Mouse (Mus musculus): ENCODE measurements around the gene Jak2. TPM values are rescaled to one million over a fixed set of nuclear protein-coding genes. Genes with fewer than 3 reads are reported as not detected.

The Jak2 gene
- 35.5 and 35.8 TPM in 2 replicates for polyA plus RNA-seq (2012; rRNA removed)

DNA sequence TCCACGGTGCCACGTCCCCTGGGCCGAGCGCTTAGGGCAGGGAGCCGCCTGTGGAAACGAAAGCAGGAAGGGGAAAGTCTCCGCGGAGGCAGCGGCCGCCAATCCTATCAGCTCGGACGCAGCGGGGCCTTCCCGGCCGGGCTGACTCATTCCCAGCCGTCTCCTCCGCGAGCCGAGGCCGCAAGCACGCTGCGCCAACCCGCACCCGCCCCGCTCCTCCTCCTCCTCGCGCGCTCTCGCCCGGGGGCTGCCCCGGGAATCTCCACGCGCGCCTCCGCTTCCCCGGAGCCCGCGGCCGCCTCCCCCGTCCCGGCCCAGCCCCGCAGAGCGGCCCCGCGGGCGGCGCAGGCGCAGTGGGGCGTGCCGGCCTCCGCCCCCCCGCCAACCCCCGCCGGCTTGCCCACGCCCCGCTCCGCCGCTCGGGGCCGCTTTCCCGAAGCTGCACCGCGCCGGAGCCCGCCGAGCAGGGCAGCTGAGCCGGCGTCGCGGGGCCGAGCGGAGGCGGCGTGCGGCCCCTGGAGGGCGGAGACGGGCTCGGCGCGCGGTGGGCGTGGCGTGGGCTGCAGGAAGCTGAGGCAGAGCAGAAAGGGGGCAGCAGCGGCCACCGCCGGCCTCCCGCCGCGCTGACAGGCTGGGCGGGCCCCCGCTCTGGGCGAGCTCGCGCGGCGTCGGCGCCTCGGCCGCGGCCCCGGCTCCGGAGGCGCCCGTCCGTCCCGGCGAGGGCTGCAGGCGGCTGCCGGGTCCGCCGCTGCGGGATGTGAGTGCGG is at the start of gene Jak2:
Gene Jak2, plus strand, starts transcription at position 638 of the 767 bp plus-strand sequence.
- DNase-seq (ENCODE audit: low spot score) = peak; percentile 92

DNA sequence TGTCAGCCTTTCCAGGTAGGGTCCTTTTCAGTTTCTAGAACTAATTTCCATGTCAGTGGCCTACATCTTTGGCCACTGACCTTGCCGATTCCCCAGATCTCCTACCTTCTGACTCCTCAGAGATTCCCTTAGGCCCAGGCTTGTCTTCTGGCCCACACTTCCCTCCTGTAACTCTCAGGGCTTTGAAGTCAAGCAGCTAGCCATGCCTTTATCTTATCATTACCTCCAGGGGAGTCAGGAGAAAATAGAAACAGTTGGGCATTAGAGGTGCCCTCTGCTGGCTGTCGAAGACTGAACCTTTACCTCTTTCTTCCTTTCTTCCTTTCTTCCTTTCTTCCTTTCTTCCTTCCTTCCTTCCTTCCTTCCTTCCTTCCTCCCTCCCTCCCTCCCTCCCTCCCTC is 48.3 kb upstream of the Jak2 start:
- no peak for DNase-seq (ENCODE audit: low spot score)

DNA sequence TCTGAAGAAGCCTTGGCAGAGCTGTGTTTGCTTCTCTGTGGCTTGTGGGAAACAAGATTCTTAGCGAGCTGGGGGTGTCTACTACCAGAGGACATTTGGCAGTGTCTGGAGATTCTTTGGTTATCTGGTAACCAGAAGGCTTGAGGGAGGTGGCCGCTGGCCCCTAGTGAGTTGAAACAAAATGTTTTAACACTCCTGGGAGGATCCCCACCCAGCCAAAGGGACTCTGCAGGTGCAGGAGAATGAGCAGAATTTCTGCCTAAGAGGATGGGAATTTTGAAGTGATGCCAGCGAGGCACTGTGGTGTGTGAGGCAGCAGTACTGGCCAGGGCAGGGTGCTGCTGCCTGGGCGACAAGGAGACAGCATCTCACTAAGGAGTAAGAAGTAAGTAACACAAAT is 47.0 kb upstream of the Jak2 start:
- DNase-seq (ENCODE audit: low spot score) = no peak

DNA sequence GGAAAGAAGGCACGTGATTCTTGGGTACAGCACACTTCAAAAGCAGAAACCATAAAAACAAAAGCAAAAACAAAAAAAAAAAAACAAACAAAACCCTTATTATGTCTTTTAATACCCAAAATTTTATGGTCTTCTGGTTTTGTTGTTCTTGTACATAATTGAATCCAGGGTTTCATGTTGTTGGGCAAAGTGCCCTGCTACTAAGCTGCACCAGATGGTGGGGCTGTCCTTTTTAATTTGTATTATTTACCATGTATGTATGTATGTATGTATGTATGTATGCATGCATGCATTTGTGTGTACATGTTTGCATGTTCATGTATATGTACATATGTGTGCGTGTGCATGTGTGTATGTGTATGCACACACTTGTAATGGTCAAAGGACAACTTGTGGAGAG is 46.4 kb upstream of the Jak2 start:
- DNase-seq (ENCODE audit: low spot score) = no peak

DNA sequence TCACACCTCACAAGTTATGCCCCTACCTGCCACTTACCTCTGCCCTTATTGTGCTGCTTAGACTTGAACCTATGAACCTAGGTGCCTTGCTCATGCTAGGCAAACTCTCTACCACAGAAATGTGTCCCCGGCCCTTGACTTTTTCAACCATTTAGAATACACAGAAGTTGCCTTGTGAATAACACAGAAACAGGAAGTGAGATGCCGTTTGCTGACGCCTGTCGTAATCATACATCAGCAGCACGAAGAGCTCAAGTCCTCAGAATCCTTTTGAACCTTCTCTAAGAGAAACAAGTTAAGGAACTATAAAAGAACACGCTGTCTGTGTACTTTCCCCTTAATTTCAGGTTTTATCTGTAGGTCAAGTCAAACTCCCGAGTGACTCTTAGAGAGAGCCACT is 41.7 kb upstream of the Jak2 start:
- no peak for DNase-seq (ENCODE audit: low spot score)

DNA sequence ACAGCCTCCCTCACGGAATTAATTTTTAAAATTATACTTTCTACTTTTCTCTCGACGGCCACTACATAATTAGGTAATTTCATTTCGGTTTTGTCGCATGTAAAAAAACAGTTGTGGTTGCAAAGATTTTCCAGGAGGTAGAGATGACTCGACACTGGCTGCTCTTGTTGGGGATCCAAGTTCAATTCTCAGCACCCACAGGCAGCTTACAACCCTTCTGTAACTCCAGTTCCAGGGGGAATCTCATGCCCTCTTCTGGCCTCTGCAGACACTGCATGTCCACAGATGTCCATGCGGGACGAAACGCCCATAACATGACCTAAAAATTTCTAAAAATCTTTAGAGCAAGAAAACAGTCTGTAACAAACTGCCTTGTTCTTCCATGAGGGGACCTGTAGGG is 41.3 kb upstream of the Jak2 start:
- no peak for DNase-seq (ENCODE audit: low spot score)

DNA sequence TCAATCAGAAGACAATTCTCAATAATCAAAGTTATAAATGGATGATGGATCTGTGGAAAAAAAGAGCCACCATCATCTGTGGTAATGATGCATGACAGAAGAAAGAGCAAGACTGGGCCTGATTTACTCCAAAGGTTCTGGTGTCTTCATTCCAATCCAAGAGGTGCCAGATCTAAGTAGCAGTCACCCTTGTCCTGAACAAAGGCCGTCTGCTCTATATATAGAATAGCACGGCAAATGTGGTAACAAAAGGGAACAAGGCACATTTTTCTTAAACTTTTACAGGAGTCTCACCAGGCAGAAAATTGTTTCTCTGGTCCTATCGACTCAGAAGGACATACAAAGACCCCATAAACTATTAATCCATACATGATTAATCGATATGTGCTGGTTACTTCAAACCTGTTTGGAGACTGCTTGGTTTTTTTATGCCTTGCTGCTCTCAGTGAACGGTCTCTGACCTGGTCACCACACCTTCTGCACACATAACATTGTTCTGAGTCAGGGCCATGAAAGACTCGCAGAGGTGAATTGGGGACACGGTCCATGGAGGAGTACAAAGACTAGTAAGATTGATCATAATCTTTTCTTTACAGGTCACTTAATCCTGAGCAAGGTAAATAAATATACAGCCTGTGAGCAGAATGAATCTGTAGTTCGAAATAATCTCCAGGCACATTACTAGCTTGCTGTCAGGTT is 35.7 kb upstream of the Jak2 start:
- no peak for DNase-seq (ENCODE audit: low spot score)

DNA sequence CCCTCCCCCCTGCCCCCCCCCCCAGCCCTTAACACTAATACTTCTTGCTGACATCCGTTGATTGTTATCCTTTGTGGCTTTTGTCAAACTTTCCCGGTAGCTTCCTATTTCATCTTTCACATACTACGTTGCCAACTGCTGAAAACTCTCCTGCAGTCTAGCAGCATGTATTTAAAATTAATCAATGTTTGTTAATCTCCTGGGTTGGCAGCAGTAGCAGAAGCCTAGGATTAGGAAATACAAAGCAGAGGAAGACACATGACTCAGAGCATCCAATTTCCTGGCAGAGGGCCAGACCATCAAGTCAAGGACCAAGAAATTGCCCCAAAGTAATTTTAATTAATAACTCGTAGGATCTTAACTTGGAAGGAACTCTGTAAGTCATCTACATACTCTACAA is 29.8 kb upstream of the Jak2 start:
- no peak for DNase-seq (ENCODE audit: low spot score)

DNA sequence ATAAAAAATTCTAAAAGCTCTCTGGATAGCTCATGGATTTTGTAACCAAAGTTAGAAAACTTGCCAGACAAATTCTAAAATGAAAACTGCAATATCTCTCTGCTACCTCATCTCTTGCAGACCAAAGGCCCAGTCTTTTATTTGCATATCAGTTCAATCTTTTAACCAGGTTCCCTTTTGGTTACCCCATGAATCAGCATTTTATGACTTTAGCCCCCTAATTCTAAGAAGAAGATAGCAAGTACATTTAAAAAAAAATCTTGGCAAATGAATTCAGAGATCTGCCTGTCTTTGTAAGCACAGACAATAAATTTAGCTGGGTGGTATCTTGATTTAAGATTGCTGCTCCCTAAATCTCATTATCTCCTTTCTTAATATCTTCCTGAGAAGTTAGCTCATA is 26.7 kb upstream of the Jak2 start:
- no peak for DNase-seq (ENCODE audit: low spot score)

DNA sequence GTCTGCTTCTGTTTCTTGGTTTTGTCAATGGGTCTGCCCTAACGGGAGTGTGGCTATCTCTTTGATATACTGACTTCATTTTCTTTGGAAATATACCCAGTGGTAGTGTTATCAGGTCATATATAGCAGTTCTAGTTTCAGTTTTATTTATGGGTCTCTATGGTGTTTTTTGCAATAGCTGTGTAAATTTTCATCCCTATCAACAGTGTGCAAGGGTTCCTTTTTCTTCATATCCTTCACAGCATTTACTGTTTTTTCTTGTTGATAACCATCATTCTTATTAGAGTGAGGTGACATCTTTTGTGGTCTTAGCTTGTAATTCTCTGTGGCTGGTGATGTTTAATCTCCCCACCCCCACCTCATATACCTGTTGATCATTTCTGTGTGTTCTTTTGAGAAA is 24.6 kb upstream of the Jak2 start:
- DNase-seq (ENCODE audit: low spot score) = no peak

DNA sequence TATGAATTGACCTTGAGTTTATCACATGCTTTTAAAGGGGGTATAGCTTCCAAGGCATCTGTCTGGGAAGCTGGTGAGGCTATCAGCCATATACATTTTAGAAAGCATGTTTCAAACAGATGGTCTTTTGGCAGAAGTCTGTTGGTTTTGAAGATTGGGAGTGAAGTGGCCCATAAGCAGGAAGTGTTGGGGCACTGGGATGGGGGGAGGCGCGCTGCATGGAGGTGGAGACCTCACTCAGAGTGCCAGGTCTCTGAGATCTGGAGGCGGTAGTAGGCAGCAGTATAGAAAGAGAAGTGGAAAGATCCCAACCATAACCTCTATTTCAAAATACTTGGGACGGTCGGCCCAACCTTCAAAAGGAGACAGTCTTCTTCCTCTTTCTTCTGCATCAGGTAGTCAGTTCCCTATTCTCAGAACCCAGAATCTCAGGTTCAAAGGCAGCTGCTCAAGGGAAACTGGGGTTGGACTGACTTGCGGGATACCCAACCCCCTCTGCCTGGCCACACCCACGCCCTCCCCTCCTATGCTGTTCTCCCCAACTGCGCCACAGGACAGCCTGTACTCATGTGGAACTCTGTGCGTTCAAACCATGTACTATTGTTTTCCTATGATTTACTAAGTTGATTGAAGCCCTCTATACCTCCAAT is 23.6 kb upstream of the Jak2 start:
- DNase-seq (ENCODE audit: low spot score) = no peak

DNA sequence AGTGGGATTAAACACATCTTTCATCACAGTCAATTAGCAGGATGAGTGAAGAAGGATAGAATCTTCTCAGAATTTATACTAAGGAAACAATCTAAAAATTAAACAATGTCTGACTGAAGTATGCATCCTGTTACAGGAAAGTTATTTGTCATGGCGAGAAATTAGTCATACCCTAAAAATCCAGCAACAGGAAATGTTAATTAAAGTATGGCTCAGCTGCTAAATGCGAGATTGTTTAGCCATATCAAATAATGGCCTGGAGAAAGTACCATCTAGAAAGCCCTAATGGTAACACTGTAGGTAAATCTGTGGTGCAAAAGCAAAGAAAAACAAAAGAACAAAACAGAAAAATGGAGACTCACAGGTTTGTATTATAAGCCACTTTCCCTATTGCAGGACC is 22.6 kb upstream of the Jak2 start:
- no peak for DNase-seq (ENCODE audit: low spot score)

DNA sequence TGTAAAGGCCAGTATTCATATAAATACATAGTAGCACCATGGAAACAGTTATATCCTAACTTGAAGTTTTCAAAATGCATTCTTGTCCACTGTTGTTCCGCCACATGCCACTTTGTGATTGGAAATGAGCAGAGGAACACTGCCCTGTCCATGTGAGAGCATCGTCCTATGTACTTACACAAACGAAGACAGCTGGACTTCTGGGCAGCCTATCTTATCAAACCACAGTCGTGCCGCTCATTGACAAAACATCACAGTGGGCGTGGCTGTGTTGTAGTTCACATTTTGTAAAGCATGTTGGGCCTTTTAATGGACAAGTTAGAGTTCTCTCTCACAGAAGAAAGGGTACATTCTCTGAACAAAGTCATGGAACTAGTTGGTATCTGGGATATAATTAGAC is 18.9 kb upstream of the Jak2 start:
- no peak for DNase-seq (ENCODE audit: low spot score)

DNA sequence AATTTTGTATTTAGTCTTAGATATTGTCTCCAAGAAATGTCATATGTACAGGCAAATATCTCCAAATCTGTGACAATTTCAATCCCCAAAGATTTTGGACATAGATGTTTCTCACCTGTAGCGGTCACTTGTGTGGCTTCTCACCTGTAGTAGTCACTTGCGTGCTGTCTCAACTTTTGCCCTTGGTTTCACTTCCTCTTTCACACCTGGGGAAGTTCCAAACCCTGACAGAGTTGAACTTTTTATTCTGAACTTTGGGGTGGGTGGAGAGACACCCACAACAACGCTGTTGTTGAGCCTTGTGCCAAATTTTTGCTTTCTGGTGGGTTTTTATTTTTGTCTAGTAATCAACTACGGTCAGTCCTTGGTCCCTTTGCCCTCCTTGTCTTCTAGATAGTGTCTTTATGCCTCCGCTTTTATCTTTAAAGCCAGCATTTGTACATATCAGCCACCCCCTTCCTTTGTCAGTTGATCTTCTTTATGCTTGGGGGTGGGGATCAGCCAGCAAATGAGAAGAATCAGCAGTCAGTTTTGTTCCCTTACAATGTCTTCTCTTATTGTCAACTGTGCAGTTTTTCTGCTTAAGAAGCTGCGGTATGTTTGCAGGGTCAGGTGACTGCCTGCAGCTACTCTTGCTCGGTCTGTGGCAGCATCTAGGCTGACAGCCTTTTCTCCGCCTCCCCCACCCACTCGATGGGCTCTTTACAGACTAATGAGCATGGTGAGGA is 14.8 kb upstream of the Jak2 start:
- no peak for DNase-seq (ENCODE audit: low spot score)

DNA sequence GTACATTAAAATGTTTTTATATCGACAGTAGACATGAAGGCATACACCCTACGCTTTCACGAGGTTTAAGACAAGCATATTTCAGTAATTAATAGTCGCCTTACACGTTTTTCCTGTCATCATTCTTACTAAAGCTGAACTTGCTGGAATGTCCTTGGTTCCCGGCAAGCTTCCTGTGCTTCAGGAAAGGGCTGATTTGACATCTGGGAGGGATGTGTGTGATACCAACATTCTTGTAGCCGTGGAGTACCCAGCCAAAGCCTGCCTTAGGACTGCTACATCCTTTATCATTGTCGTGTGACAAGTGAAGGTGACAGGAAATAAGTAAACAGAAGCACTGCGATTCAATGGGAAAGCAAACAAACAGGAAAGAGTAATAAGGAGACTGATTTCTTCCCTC is 13.5 kb upstream of the Jak2 start:
- DNase-seq (ENCODE audit: low spot score) = no peak

DNA sequence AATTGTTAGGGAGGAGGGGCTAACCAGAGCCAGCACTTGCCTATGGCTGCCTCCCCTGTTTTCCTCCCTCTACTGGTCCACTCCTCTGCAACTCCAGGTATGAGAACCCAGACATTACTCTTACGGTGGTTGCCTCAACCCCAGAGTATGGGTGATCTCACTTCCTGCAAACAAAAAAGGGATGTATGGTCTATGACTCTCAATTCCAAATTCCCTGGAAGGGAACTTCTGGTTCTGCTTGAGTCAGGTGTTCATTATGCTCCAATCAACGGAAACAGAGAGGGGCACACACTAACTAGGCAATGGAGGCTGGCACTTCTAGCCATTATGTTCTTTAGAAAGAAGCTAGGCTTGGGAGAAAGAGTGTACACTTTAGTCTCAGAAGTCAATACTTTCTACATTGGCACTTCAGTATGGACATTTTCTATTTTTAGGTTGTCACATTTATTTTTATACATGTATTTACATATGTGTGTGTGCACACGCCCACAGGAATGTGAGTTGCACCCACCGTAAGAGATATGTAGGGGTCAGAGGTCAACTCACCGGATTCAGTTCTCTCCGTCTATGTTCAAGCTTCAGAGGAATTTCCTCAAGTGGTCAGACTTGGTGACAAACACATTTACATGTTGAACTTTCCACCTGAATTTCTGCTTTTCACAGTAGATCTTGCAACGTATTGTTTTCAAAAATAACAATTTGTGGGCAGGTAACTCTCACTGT is 12.0 kb upstream of the Jak2 start:
- DNase-seq (ENCODE audit: low spot score) = no peak

DNA sequence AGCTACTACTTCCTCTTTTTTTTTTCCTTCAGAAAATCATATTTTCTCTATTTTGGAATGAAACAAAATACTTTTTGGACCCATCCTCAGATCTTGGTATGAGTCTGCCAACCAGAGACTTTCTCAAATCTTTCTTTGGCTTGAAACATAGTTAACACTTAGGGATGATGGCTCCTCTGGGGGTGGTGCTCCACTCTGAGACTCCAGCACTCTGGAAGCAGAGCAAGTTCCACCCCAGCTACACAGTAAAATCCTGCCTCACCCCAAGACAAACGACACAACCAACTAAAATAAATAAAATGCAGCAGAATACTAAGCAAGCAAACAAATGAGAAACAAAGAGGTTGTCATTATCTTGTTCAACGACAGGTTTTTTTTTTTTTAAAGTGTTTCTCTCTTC is 11.0 kb upstream of the Jak2 start:
- DNase-seq (ENCODE audit: low spot score) = no peak

DNA sequence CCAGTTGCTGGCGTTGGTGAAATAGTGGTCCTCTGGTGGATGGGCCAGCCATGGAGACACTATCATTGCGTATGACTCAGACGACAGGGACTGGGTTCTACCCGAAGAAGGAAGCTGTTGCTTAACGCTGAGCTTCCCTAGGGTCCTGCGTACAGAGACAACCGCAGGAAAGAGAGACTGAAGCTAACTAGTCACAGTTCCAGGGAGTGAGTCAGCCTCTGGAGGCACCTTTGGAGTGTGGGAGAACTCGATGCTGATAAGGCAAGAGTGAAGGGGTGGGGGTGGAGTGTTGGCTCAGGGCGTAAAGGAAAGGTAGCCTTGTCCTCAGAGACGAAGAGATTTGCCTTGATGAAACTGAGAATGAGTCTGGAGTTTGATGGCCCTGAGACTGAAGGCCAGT is 10.0 kb upstream of the Jak2 start:
- no peak for DNase-seq (ENCODE audit: low spot score)

DNA sequence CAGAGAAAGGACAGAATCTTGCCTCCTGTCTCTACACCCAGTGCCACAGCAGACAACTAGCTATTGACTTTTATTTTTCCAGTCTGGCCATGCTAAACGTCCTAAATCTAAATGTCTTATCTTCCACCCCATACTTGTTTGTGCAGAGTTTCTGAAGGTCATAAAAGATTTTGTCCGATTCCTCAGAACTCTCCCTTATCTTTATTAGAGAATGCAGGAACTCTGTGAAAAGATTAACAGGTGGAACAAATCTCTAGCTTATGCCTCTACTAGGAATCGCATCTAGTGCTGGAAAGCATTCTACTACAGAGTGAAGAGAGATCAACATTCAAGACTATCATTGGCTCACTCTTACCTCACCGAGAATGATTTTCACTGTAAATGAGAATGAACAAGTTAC is 1.7 kb upstream of the Jak2 start:
- DNase-seq (ENCODE audit: low spot score) = no peak

DNA sequence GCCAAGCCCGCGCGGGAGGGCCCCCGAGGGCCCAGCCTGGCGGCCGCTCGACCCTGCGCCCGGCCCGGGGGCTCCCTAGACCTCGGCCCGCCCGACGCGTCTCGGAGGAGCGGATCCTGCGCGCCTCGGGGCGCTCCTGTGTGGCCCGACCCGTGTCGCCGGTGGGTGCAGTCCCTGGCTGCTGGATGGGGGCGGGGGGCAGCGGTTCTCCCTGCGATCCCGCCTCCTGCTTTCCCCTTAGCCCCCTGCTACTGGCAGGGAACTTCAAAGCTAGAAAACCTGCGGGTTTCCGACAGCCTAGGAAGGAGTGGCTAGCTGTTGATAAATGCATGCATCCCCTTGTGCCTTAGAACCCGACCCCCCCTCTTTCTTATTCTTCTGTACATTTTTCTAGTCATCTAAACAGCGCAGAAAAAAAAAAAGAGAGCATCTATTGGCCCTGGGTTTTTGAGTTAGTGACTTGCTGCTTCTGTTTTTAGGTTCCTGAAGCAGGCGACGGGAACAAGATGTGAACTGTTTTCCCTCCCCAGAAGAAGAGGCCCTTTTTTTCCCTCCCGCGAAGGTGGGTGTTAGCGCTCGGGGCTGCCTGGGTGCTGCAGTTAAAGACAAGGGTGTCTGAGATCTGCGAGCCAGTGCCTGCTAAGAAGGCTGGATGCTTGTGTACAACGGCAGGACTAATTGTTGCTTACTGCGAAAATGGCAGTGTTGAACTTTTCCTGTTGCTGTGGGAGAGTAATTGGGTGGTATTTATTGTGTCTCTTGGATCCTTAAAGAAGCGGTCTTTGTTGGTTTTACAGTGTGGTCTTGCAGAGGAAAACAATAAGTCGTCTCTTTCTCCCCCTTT is 552 bp downstream of the Jak2 start:
- no peak for DNase-seq (ENCODE audit: low spot score)
